Mouse (Mus musculus) cerebellum, postnatal 36 days (tissue): ENCODE measurements around the gene Pold1.

ENCODE experiments used
- DNase-seq, 2 experiments: peaks; one replicate each; pipeline ENCODE4 v3.0.0; 2021 to 2022; ENCODE audit warnings: mixed read lengths in 2 of 2

The Pold1 gene

GRCm38 (mm10) chr7:44548497-44549087 lies at the start of gene Pold1:
Gene Pold1 (minus strand): TSS chr7:44548849.
- peak; percentile 99 for DNase-seq

GRCm38 (mm10) chr7:44598336-44598735 lies 49.7 kb upstream of the Pold1 start:
- DNase-seq, result peak; percentile 12 to 15

- peak in 1 of 2 experiments; percentile 10 for DNase-seq
Measured at GRCm38 (mm10) chr7:44597666-44598065, 49.0 kb upstream of the Pold1 start.

GRCm38 (mm10) chr7:44596996-44597538 lies 48.4 kb upstream of the Pold1 start:
- DNase-seq, result peak; percentile 8 to 26

- peak; percentile 17 to 21 for DNase-seq
Measured at GRCm38 (mm10) chr7:44596051-44596450, 47.4 kb upstream of the Pold1 start.

GRCm38 (mm10) chr7:44595131-44595561 lies 46.5 kb upstream of the Pold1 start:
- peak; percentile 34 to 39 for DNase-seq

- DNase-seq, result peak; percentile 82 to 95
Measured at GRCm38 (mm10) chr7:44594291-44594690, 45.6 kb upstream of the Pold1 start.

- peak; percentile 97 to 99 for DNase-seq
Measured at GRCm38 (mm10) chr7:44593775-44594174, 45.1 kb upstream of the Pold1 start.

- DNase-seq, result peak; percentile 27 to 55
Measured at GRCm38 (mm10) chr7:44593051-44593450, 44.4 kb upstream of the Pold1 start.

- DNase-seq, result peak; percentile 54 to 59
Measured at GRCm38 (mm10) chr7:44591348-44592116, 42.9 kb upstream of the Pold1 start.

- peak; percentile 93 to 96 for DNase-seq
Measured at GRCm38 (mm10) chr7:44590402-44591347, 42.0 kb upstream of the Pold1 start, which contains the start of gene Kcnc3. Gene Kcnc3 (plus strand): TSS chr7:44590664.

GRCm38 (mm10) chr7:44589946-44590345 lies 41.3 kb upstream of the Pold1 start:
- peak; percentile 32 to 41 for DNase-seq

GRCm38 (mm10) chr7:44589149-44589548 lies 40.5 kb upstream of the Pold1 start:
- DNase-seq, result peak; percentile 92 to 97

- peak; percentile 41 to 49 for DNase-seq
Measured at GRCm38 (mm10) chr7:44588338-44588737, 39.7 kb upstream of the Pold1 start.

- no peak for DNase-seq
Measured at GRCm38 (mm10) chr7:44587676-44588075, 39.0 kb upstream of the Pold1 start.

GRCm38 (mm10) chr7:44586930-44587329 lies 38.3 kb upstream of the Pold1 start:
- peak; percentile 90 for DNase-seq

GRCm38 (mm10) chr7:44586518-44586917 lies 37.9 kb upstream of the Pold1 start:
- DNase-seq, result peak; percentile 80 to 83

GRCm38 (mm10) chr7:44585606-44586005 lies 37.0 kb upstream of the Pold1 start:
- peak in 1 of 2 experiments; percentile 9 for DNase-seq

GRCm38 (mm10) chr7:44584921-44585320 lies 36.3 kb upstream of the Pold1 start:
- no peak for DNase-seq

GRCm38 (mm10) chr7:44584265-44584804 lies 35.7 kb upstream of the Pold1 start:
- DNase-seq, result no peak

GRCm38 (mm10) chr7:44583146-44583545 lies 34.5 kb upstream of the Pold1 start:
- no peak for DNase-seq

- no peak for DNase-seq
Measured at GRCm38 (mm10) chr7:44582709-44583108, 34.1 kb upstream of the Pold1 start.
